Mouse (Mus musculus) MEL (cell line): ENCODE data around the gene Pip4p1.

Source experiments
- BHLHE40 ChIP-seq: IDR thresholded peaks from 2 replicates; pipeline ENCODE4 v1.6.1; 2012; ENCODE audit warnings: low read depth, mild to moderate bottlenecking, inconsistent platforms, low read length, improper control_type of control experiment, borderline replicate concordance
- EP300 ChIP-seq, 2 experiments: IDR thresholded peaks; 2 replicates each; pipeline ENCODE4 v1.6.1; 2011; ENCODE audit warnings: improper control_type of control experiment in 2 of 2, low read length in 2 of 2, low read depth in 1 of 2, mild to moderate bottlenecking in 1 of 2
- KAT2A ChIP-seq: conservative IDR thresholded peaks from 2 replicates; pipeline ENCODE4 v1.6.1; 2012; ENCODE audit warnings: low read depth, low read length, improper control_type of control experiment, inconsistent platforms
- MAX ChIP-seq: IDR thresholded peaks from 2 replicates; pipeline ENCODE4 v1.6.1; 2011; ENCODE audit warnings: low read length, improper control_type of control experiment
- POLR2A ChIP-seq, 2 experiments: IDR thresholded peaks; 2 replicates each; pipeline ENCODE4 v1.6.1; 2011 to 2012; ENCODE audit warnings: low read length in 2 of 2, mild to moderate bottlenecking in 2 of 2, control low read depth in 1 of 2, improper control_type of control experiment in 1 of 2, low read depth in 1 of 2, moderate library complexity in 1 of 2; ENCODE audit not compliant: control insufficient read depth in 1 of 2, insufficient read depth in 1 of 2, poor library complexity in 1 of 2
- SIN3A ChIP-seq: IDR thresholded peaks from 2 replicates; pipeline ENCODE4 v1.6.1; 2012; ENCODE audit warnings: low read length, improper control_type of control experiment, inconsistent platforms
- TCF12 ChIP-seq: IDR thresholded peaks from 2 replicates; pipeline ENCODE4 v1.6.1; 2014; ENCODE audit warnings: low read depth, mild to moderate bottlenecking, inconsistent platforms, low read length, improper control_type of control experiment, moderate library complexity

DNA sequence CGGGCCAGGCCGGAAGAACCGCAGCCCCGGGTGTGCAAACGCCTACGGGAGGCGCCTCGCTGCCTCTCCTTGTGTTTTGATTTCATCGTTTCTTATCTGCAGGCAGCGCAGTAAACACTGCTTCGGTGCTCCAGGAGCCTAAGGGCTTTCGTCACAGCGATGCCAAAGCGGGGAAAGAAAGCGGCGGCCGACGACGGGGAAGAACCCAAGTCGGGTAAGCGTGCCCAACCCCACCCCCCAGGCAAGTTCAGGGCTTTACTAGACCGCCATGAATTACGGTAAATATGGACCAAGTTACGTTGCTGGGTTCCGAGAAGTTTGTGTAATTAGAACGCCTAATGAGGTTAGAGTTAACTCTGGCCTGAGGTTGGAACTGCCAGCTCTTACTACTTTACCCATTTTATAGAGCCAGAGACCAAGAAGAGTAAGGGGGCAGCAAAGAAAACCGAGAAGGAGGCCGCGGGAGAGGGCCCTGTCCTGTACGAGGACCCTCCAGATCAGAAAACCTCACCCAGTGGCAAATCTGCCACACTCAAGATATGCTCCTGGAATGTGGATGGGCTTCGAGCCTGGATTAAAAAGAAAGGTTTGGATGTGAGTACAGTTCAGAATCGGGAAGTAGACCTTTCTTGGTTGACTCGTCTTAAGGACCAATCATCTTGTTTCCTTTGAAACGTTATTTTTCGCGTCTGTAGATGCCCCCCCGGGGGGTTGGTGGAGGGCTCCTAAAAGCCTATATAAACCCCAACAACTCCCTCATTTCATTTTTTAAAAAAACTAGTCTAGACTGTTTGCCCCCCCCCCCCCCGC, 5.3 kb downstream of the Pip4p1 start:
- TF ChIP-seq POLR2A (IDR thresholded peaks at IDR 0.05; ENCODE audit: control insufficient read depth in 1 of 2, insufficient read depth in 1 of 2, low read depth in 1 of 2, low read length in 2 of 2, poor library complexity in 1 of 2) (no peak), BHLHE40 (no peak), SIN3A (peak; percentile 75), TCF12 (no peak), KAT2A (no peak), MAX (no peak), EP300 (IDR thresholded peaks at IDR 0.05; ENCODE audit: low read depth in 1 of 2, low read length in 2 of 2) (no peak)
